Mouse (Mus musculus): Measurements from ENCODE around the gene Dync2li1.

- TF ChIP-seq CTCF (IDR thresholded peaks at IDR 0.05; ENCODE audit: control insufficient read depth, insufficient read depth, low read length) (no peak), POLR2A (IDR thresholded peaks at IDR 0.05; ENCODE audit: borderline replicate concordance, control insufficient read depth, low read depth, low read length) (no peak)
Observed at GRCm38 (mm10) chr17:84580821-84581220, 45.5 kb upstream of the Dync2li1 start.
